Mouse (Mus musculus): ENCODE results near the gene Sh3kbp1.
A peak's percentile ranks its signal among the peaks of the same experiment; 100 is the strongest.
"Not testable (repeated sequence)": the region's sequence is repeated elsewhere in the genome, so short reads cannot be mapped to it uniquely, and the experiment has no call there.

Sh3kbp1 gene

GRCm38 (mm10) chrX:159626907-159627587, at the start of gene Sh3kbp1:
Gene Sh3kbp1 (plus strand): TSS chrX:159627272.
- no peak for DNase-seq (ENCODE audit: low read depth)

DNA sequence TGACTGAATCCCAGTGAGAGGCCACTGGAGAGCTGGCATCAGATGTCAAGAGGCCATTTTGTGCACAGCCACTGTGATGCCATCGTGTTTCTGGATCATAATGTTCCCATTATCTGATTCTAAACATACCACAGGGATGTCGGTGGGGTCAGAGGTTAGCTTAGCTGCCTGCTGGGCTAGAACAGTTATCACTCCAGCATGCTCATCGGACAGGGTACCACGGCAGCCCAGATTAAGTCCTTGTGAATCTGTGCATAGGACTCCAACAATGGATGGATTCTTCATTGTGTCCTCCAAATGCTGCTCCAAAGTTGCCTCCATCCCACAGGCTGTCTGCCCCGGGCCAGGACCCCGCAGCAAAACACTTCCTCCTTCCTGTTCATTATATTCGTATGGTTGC, 42.3 kb upstream of the Sh3kbp1 start:
- not testable (repeated sequence) for DNase-seq (ENCODE audit: low read depth)

DNA sequence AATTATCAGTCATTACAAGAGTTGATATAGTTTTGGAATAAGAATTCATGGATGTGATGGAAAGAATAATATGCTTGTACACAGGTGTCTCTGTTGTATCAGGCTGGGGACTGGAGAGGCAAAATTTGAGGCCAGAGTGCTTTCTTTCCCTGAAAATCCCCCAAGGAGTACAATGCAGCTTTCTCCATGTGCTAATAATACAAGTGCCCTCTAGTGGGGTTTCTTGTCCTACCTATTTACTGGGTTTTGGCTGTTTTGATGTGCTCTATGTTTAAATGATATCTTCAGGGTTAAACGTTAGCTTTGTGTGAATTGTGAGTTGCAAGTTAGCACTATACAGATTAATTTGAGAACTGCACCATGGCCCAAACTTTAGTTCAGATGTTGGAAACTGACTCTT, 35.4 kb upstream of the Sh3kbp1 start:
- no peak for DNase-seq (ENCODE audit: low read depth)

DNA sequence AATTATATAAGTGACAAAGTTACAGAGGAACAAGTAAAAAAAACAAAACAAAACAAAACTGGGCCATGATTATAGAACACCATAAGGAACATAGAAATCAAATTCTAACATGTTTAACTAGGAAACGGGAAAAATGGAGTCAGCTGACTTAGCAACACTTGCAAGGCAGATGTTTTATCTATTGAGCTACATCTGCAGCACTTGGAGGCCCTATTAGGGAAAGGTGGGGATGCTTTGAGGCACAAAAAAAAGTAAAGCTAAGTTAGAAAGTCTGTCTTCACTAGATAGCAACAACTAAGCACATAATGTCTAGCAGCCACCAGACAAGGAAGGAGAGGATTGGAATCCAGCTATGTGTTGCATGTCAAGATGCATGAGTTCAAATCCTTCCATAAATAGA, 29.6 kb upstream of the Sh3kbp1 start:
- DNase-seq (ENCODE audit: low read depth) = peak; percentile 54

GRCm38 (mm10) chrX:159604832-159605231, 22.2 kb upstream of the Sh3kbp1 start:
- DNase-seq (ENCODE audit: low read depth) = no peak

DNA sequence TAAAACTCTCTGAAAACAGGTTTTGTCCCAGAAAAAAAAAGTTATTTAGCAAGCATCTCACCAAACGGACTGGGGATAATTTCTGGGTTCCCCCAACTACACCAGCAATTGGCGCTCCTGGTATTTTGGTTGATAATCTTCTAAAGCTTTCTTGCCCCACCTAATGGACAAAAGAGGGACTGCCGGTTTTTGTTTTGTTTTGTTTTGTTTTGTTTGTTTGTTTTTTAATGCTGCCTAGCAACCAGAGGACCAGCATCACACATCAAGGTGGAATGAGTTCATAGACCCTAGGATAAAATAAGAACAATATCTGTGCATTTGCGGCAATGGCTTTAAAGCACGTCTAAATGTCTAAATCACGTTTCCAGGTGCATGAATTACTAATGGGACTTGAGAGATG, 20.1 kb upstream of the Sh3kbp1 start:
- DNase-seq (ENCODE audit: low read depth) = peak; percentile 53

- DNase-seq (ENCODE audit: low read depth) = no peak
Measured at GRCm38 (mm10) chrX:159626208-159626906, 715 bp upstream of the Sh3kbp1 start.

GRCm38 (mm10) chrX:159627588-159628566, 805 bp downstream of the Sh3kbp1 start:
- DNase-seq (ENCODE audit: low read depth) = no peak

- no peak for DNase-seq (ENCODE audit: low read depth)
Measured at GRCm38 (mm10) chrX:159628629-159629028, 1.6 kb downstream of the Sh3kbp1 start.

GRCm38 (mm10) chrX:159629203-159629602, 2.1 kb downstream of the Sh3kbp1 start:
- DNase-seq (ENCODE audit: low read depth) = no peak

DNA sequence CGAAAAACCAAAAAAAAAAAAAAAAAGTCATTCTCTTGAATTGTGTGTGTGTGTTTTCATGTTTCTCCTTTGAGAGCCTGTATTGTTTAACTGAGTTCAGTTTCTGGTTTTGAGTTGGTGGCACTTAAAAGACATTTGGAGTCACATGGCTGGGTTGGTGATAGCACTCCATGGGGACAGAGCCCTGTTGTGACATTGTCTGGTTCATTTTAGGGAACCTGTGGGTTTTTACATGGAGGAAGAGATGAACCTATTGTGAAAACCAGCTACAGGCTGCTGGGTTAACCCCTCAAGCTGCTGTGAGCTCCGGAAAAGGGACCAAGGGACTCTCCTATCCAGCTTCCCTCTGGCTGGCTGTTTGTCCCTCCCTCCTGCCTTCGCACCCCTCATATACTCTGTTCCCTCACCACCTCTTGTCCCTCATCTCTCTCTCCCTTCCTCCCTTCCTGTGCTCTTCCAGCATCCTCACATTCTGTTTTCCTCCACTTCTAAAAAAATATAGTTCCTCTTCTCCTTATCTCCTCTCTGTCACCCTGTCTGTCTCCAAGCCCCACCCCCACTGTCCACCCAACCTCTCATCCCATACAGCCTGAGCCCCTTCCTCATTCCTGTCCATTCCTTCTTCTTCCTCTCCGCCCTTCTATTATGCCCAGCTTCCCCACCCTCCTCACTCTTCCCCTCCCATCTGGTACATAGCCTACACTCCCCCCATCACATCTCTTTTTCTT, 11.6 kb downstream of the Sh3kbp1 start:
- no peak for DNase-seq (ENCODE audit: low read depth)

GRCm38 (mm10) chrX:159639991-159640390, 12.9 kb downstream of the Sh3kbp1 start:
- no peak for DNase-seq (ENCODE audit: low read depth)

GRCm38 (mm10) chrX:159645314-159645713, 18.2 kb downstream of the Sh3kbp1 start:
- no peak for DNase-seq (ENCODE audit: low read depth)

GRCm38 (mm10) chrX:159647564-159647963, 20.5 kb downstream of the Sh3kbp1 start:
- DNase-seq (ENCODE audit: low read depth) = no peak

GRCm38 (mm10) chrX:159648598-159648997, 21.5 kb downstream of the Sh3kbp1 start:
- DNase-seq (ENCODE audit: low read depth) = no peak

GRCm38 (mm10) chrX:159650130-159650678, 23.1 kb downstream of the Sh3kbp1 start:
- no peak for DNase-seq (ENCODE audit: low read depth)

DNA sequence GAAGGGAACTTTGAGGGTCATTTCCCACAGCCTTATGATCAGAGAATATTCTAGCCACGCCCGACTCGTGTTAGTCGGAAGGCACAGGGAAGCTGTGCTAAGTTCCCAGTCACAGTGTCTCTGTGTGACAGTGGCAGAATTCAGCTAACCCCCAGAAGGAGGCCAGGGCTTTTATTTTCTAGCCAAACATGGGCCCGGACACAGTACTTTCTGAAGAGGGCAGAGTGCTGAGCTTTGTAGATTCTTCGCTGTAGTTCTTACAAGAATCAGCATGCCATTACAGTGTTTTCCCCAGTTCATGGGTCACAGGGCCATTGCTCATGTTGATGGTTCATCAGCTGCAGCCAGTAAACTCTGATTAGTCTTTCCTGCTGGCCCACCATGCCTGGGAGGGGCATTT, 23.7 kb downstream of the Sh3kbp1 start:
- DNase-seq (ENCODE audit: low read depth) = no peak

DNA sequence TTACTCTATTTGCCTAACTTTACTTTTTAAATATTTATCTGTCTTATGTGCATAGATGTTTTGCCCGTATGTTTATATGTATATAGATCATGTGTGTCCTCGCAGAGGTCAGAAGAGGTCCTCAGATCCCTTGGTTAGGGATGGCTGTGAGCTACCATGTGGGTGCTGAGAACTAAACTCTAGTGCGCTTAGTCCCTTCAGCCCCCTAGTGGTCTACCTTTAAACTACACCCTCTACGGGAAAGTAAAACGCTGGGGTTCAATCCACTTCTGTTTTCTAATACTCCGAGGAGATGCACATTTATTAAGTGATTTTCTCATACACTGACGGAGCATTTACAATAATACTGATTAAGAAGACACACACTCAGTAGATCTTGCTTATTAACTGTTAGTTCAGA, 44.3 kb downstream of the Sh3kbp1 start:
- no peak for DNase-seq (ENCODE audit: low read depth)

- DNase-seq (ENCODE audit: low read depth) = no peak
Measured at GRCm38 (mm10) chrX:159672466-159672865, 45.4 kb downstream of the Sh3kbp1 start.

GRCm38 (mm10) chrX:159676242-159676641, 49.2 kb downstream of the Sh3kbp1 start:
- DNase-seq (ENCODE audit: low read depth) = no peak

DNA sequence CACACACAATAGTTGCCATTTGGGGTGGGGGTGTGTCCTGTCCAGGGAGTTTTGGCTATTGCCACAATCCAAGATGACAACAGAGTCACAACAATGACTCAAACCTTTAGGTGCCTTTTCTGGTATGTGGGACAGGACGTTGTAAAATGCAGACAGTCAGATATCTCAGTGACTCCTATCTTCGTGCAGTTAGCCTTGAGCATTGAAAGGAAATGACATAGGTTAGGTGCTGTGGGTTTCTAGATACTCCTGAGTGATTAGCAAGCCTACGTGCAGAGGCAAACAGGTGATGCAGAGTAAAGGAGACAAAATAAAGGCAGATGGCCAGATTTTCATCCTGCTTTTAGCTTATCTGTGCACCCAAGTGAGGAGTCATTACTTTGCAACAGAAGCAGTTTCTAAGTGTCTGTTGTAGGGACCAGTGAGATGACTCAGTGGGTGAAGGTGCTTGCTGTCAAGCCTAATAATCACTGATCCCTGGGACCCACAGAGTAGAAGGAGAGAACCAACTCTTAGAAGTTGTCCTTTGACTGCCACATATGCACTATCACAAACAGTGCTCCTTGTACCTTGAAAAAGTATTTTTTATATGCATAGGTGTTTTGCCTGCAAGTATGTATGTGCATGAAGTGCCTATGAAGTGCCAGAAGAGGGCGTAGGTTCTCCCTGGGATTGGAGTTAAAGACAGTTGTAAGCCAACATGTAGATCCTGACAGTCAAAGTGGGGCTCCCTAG, 50.7 kb downstream of the Sh3kbp1 start:
- DNase-seq (ENCODE audit: low read depth) = no peak

Data from c-Kit-positive CD71-positive TER-119-negative erythroid progenitor cells, embryonic 14.5 days (primary cell).